Mouse (Mus musculus) intestine, postnatal 0 days (tissue): ENCODE measurements around the gene Cntn6. TPM values are rescaled to one million over a fixed set of nuclear protein-coding genes. Genes with fewer than 3 reads are reported as not detected.

Experiments used
- ATAC-seq: fragments of 200-750 bp; cut with Nextera tagmentation; 2 replicates; pipeline ENCODE4 v1.8.0; 2017; ENCODE audit warnings: mild to moderate bottlenecking, moderate TSS enrichment, moderate library complexity
- H3K27ac ChIP-seq: fragments of 300-500 bp; sonication (generic); 2 replicates; pipeline ENCODE4 v1.5.1; 2014; ENCODE audit warnings: mild to moderate bottlenecking, low read depth, low read length, moderate library complexity
- H3K27me3 ChIP-seq: fragments of 300-500 bp; sonication (generic); replicated peaks from 2 replicates; pipeline ENCODE4 v1.6.1; 2014; ENCODE audit warnings: low read length, mixed read lengths; ENCODE audit not compliant: control insufficient read depth, insufficient read depth
- H3K36me3 ChIP-seq: fragments of 300-500 bp; sonication (generic); 2 replicates; pipeline ENCODE4 v1.6.1; 2014; ENCODE audit warnings: mild to moderate bottlenecking, moderate library complexity; ENCODE audit not compliant: control insufficient read depth, insufficient read depth
- H3K4me1 ChIP-seq: fragments of 300-500 bp; sonication (generic); replicated peaks from 2 replicates; pipeline ENCODE4 v1.6.1; 2014; ENCODE audit warnings: antibody characterized with exemption, low read length, mixed read lengths; ENCODE audit not compliant: control insufficient read depth, insufficient read depth
- H3K4me2 ChIP-seq: fragments of 300-500 bp; sonication (generic); replicated peaks from 2 replicates; pipeline ENCODE4 v1.6.1; 2014; ENCODE audit warnings: low read depth, mild to moderate bottlenecking, moderate library complexity
- H3K4me3 ChIP-seq: fragments of 300-500 bp; sonication (generic); 2 replicates; pipeline ENCODE4 v1.5.1; 2014; ENCODE audit warnings: low read depth, low read length
- H3K9ac ChIP-seq: fragments of 300-500 bp; sonication (generic); 2 replicates; pipeline ENCODE4 v1.6.1; 2014; ENCODE audit warnings: mild to moderate bottlenecking, low read depth, low read length
- H3K9me3 ChIP-seq: fragments of 300-500 bp; sonication (generic); 2 replicates; pipeline ENCODE4 v1.6.1; 2016; ENCODE audit warnings: mixed run types; ENCODE audit not compliant: control insufficient read depth
- CTCF ChIP-seq: sonication (generic); IDR thresholded peaks from 2 replicates; pipeline ENCODE4 v1.5.1; 2016; ENCODE audit warnings: low read depth, mild to moderate bottlenecking, control low read depth, antibody characterized with exemption, moderate library complexity
- WGBS: fragments of 180-500 bp; shearing (Covaris S2); extraction: QIAGEN DNeasy Blood & Tissue Kit; methylation state at CpG from one replicate; pipeline ENCODE4 v1.1.7; 2014; 5-methylcytosine and 5-hydroxymethylcytosine counted together
- polyA plus RNA-seq: library from polyadenylated mRNA; unstranded; fragments of >200 nt; fragmentation: Nextera tagmentation; extraction: Ambion mirVana; gene quantifications from 2 replicates; pipeline ENCODE4 v1.2.1, GENCODE M21; 2015

The Cntn6 gene
- polyA plus RNA-seq, 1 experiment from 2014 or later: 0.27 TPM

DNA sequence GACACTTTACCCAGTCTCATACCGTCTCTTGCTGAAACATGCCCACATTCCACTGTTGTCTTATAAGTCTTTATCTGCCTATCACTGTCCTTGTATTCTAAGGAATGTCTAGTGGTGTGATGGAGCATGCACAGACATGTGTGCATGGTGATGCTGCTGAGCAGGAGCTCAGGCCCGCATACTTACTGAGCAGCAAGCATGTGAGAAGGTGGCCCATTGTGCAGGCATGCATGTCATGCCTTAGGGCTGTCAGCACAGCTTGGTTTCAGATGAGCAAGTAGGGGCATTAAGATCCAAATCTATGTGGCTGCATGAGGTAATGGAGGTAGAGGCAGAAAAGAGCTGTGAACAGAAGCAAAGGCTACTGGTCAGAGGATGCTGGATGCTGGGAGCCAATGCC is 323.0 kb downstream of the Cntn6 start:
- H3K27me3 ChIP-seq: no peaks in the 10 kb centered on the region
- no peak for TF ChIP-seq CTCF
- H3K4me3 ChIP-seq: no peak overlapping the region
- no peak overlapping the region for H3K9ac ChIP-seq
- no peak overlapping the region for H3K27ac ChIP-seq
- H3K4me1 ChIP-seq: no peaks in the 10 kb centered on the region
- no peak for ATAC-seq
- H3K4me2 ChIP-seq: no peak overlapping the region
- no peaks in the 10 kb centered on the region for H3K36me3 ChIP-seq
- no peaks in the 10 kb centered on the region for H3K9me3 ChIP-seq
- 76% methylated on average over 2 of the region's 2 CpGs for WGBS

DNA sequence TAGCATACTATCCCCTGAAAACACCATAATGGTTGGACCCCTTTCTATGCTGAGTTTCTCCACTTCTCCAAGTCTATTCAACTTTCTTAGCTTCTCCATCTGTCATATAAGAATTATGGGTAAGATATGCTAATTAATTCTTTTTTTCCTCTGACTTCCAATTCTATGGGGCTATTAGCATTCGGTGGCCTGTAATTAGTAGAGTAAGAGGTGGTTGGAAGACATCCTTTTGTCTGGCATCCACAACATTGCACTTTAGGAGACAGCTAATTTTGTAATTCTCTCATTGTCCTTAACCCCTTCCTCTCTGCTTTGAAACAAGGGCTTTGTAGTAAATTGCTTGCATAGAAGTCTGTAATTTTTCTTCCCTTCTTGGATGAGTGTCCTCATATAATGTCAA is 387.1 kb downstream of the Cntn6 start:
- WGBS: 87% methylated on average over 1 of the region's 1 CpGs
- Histone ChIP-seq H3K9me3 (no peaks in the 10 kb centered on the region), H3K36me3 (no peaks in the 10 kb centered on the region), H3K9ac (no peak overlapping the region), H3K27me3 (no peaks in the 10 kb centered on the region), H3K4me1 (no peaks in the 10 kb centered on the region), H3K4me2 (no peak overlapping the region), H3K4me3 (no peak overlapping the region), H3K27ac (no peak overlapping the region)
- no peak for ATAC-seq
- no peak for TF ChIP-seq CTCF

- TF ChIP-seq CTCF: no peak
- Histone ChIP-seq H3K27ac (no peak overlapping the region), H3K4me2 (no peak overlapping the region), H3K9me3 (no peaks in the 10 kb centered on the region), H3K27me3 (no peaks in the 10 kb centered on the region), H3K9ac (no peak overlapping the region), H3K4me1 (no peaks in the 10 kb centered on the region), H3K4me3 (no peak overlapping the region), H3K36me3 (no peaks in the 10 kb centered on the region)
- ATAC-seq: no peak
- 62% methylated on average over 2 of the region's 2 CpGs for WGBS
These were observed 391.4 kb downstream of the Cntn6 start for GRCm38 (mm10) chr6:104884021-104884420.

- H3K27me3 ChIP-seq: no peaks in the 10 kb centered on the region
- no peak overlapping the region for H3K27ac ChIP-seq
- H3K4me2 ChIP-seq: no peak overlapping the region
- H3K4me3 ChIP-seq: no peak overlapping the region
- H3K9ac ChIP-seq: no peak overlapping the region
- no peaks in the 10 kb centered on the region for H3K36me3 ChIP-seq
- H3K4me1 ChIP-seq: no peaks in the 10 kb centered on the region
- no peak for ATAC-seq
- no peaks in the 10 kb centered on the region for H3K9me3 ChIP-seq
- TF ChIP-seq CTCF: no peak
These were observed 393.2 kb downstream of the Cntn6 start for GRCm38 (mm10) chr6:104885829-104886228.

DNA sequence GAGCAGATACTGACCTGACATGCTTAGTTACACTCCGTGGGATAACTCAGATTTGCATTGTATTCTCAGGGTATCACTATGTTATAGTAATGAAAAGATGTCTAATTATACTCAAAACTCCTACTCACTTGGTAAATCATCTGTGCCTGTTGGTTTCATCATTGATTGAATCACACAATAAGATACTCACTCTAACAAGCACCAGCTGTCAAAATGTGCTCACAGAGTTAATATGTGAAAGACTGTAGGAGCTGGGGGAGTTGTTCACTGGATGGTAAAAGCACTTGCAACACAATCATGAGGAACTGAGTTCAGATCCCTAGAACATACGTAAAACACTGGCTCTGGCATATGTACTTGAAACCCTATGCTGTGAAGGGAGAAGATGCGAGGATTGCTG is 398.5 kb downstream of the Cntn6 start:
- no peak for ATAC-seq
- no peak overlapping the region for H3K9ac ChIP-seq
- H3K4me1 ChIP-seq: no peaks in the 10 kb centered on the region
- no peaks in the 10 kb centered on the region for H3K36me3 ChIP-seq
- no peak for TF ChIP-seq CTCF
- H3K27ac ChIP-seq: no peak overlapping the region
- H3K4me3 ChIP-seq: no peak overlapping the region
- 82% methylated on average over 3 of the region's 3 CpGs for WGBS
- no peaks in the 10 kb centered on the region for H3K9me3 ChIP-seq
- no peaks in the 10 kb centered on the region for H3K27me3 ChIP-seq
- H3K4me2 ChIP-seq: no peak overlapping the region
